Mouse (Mus musculus) lung, postnatal 0 days (tissue): ENCODE data around the gene Foxj2.
A peak's percentile ranks its signal among the peaks of the same experiment; 100 is the strongest.

Source experiments
- CTCF ChIP-seq: IDR thresholded peaks from 2 replicates; pipeline ENCODE4 v1.5.1; 2016; ENCODE audit warnings: antibody characterized with exemption, mild to moderate bottlenecking
- EP300 ChIP-seq: IDR thresholded peaks from 2 replicates; pipeline ENCODE4 v1.6.1; 2016; ENCODE audit warnings: antibody characterized with exemption, mild to moderate bottlenecking, control low read depth

- TF ChIP-seq EP300 (no peak), CTCF (peak; percentile 50)
These were observed 34.8 kb upstream of the Foxj2 start for GRCm38 (mm10) chr6:122784866-122785265.
